Mouse (Mus musculus) brain, embryonic 14.5 days (tissue): ENCODE results near the gene Iqch.

Experiments
- CTCF ChIP-seq: fragments of 200-500 bp; IDR thresholded peaks from 2 replicates; pipeline ENCODE4 v1.5.1; 2012; ENCODE audit warnings: inconsistent platforms, mild to moderate bottlenecking, moderate library complexity, borderline replicate concordance; ENCODE audit not compliant: insufficient read depth, insufficient read length; ENCODE audit errors: extremely low read depth
- POLR2A ChIP-seq: fragments of 200-500 bp; IDR thresholded peaks from 2 replicates; pipeline ENCODE4 v1.6.1; 2012; ENCODE audit warnings: mild to moderate bottlenecking, inconsistent platforms, borderline replicate concordance; ENCODE audit not compliant: poor library complexity, insufficient read depth, insufficient read length, severe bottlenecking; ENCODE audit errors: extremely low read depth

- TF ChIP-seq POLR2A (no peak), CTCF (no peak)
Observed at GRCm38 (mm10) chr9:63590592-63590991, 11.7 kb downstream of the Iqch start.
